Mouse (Mus musculus): ENCODE measurements around the gene Sfta2. TPM values are rescaled to one million over a fixed set of nuclear protein-coding genes. Genes with fewer than 3 reads are reported as not detected.
A peak's percentile ranks its signal among the peaks of the same experiment; 100 is the strongest.

The Sfta2 gene
- polyA plus RNA-seq, 1 experiment from 2014 or later, result not detected

GRCm38 (mm10) chr17:35649429-35649828 is 48.1 kb downstream of the Sfta2 start:
- no peak overlapping the region for H3K9ac ChIP-seq (ENCODE audit: low read depth, low read length)
- WGBS, result 72% methylated on average over 2 of the region's 2 CpGs
- no peaks in the 10 kb centered on the region for H3K4me1 ChIP-seq (replicated peaks; ENCODE audit: control insufficient read depth, insufficient read depth, low read length)
- H3K27me3 ChIP-seq (ENCODE audit: control insufficient read depth, insufficient read depth, low read length), result no peaks in the 10 kb centered on the region
- no peak for ATAC-seq (ENCODE audit: low FRiP score)
- no peak overlapping the region for H3K4me3 ChIP-seq (ENCODE audit: low read depth, low read length)
- no peak for DNase-seq (ENCODE audit: low spot score)
- H3K36me3 ChIP-seq (ENCODE audit: control insufficient read depth, insufficient read depth, low read length), result no peaks in the 10 kb centered on the region
- H3K4me2 ChIP-seq (replicated peaks; ENCODE audit: low read depth, low read length), result no peak overlapping the region
- no peak overlapping the region for H3K27ac ChIP-seq (ENCODE audit: low read depth, low read length)
- H3K9me3 ChIP-seq (ENCODE audit: control insufficient read depth, low read length), result no peaks in the 10 kb centered on the region

- H3K4me2 ChIP-seq (replicated peaks; ENCODE audit: low read depth, low read length), result no peak overlapping the region
- no peaks in the 10 kb centered on the region for H3K27me3 ChIP-seq (ENCODE audit: control insufficient read depth, insufficient read depth, low read length)
- 90% methylated on average over 2 of the region's 2 CpGs for WGBS
- no peak for ATAC-seq (ENCODE audit: low FRiP score)
- H3K4me1 ChIP-seq (replicated peaks; ENCODE audit: control insufficient read depth, insufficient read depth, low read length), result no peaks in the 10 kb centered on the region
- no peak overlapping the region for H3K9ac ChIP-seq (ENCODE audit: low read depth, low read length)
- H3K27ac ChIP-seq (ENCODE audit: low read depth, low read length), result no peak overlapping the region
- H3K36me3 ChIP-seq (ENCODE audit: control insufficient read depth, insufficient read depth, low read length), result no peaks in the 10 kb centered on the region
- no peaks in the 10 kb centered on the region for H3K9me3 ChIP-seq (ENCODE audit: control insufficient read depth, low read length)
- DNase-seq (ENCODE audit: low spot score), result no peak
- H3K4me3 ChIP-seq (ENCODE audit: low read depth, low read length), result no peak overlapping the region
Measured at GRCm38 (mm10) chr17:35653086-35653485, 51.7 kb downstream of the Sfta2 start.

GRCm38 (mm10) chr17:35665957-35666515 is 64.7 kb downstream of the Sfta2 start:
- no peak overlapping the region; the same call in none of the 2 replicates for H3K4me3 ChIP-seq (ENCODE audit: low read depth, low read length)
- no peak overlapping the region for H3K27ac ChIP-seq (ENCODE audit: low read depth, low read length)
- no peak overlapping the region for H3K4me2 ChIP-seq (replicated peaks; ENCODE audit: low read depth, low read length)
- ATAC-seq (ENCODE audit: low FRiP score) (no peak), DNase-seq (ENCODE audit: low spot score) (no peak)
- no peaks in the 10 kb centered on the region for H3K36me3 ChIP-seq (ENCODE audit: control insufficient read depth, insufficient read depth, low read length)
- H3K9me3 ChIP-seq (ENCODE audit: control insufficient read depth, low read length), result no peaks in the 10 kb centered on the region
- 0 out of 2 replicates have a peak overlapping the region, but pooled peaks have one; percentile 84 for H3K9ac ChIP-seq (ENCODE audit: low read depth, low read length)
- no peaks in the 10 kb centered on the region for H3K27me3 ChIP-seq (ENCODE audit: control insufficient read depth, insufficient read depth, low read length)
- peaks cover 7% of the 10 kb centered on the region for H3K4me1 ChIP-seq (replicated peaks; ENCODE audit: control insufficient read depth, insufficient read depth, low read length)
- 76% methylated on average over 17 of the region's 17 CpGs for WGBS

- Histone ChIP-seq H3K27me3 (ENCODE audit: control insufficient read depth, insufficient read depth, low read length) (no peaks in the 10 kb centered on the region), H3K27ac (ENCODE audit: low read depth, low read length) (peak overlapping the region; percentile 70), H3K4me1 (replicated peaks; ENCODE audit: control insufficient read depth, insufficient read depth, low read length) (peaks cover 7% of the 10 kb centered on the region), H3K9me3 (ENCODE audit: control insufficient read depth, low read length) (no peaks in the 10 kb centered on the region), H3K4me2 (replicated peaks; ENCODE audit: low read depth, low read length) (peak overlapping the region; percentile 91), H3K9ac (ENCODE audit: low read depth, low read length) (peak overlapping the region; percentile 84), H3K36me3 (ENCODE audit: control insufficient read depth, insufficient read depth, low read length) (no peaks in the 10 kb centered on the region), H3K4me3 (ENCODE audit: low read depth, low read length) (peak overlapping the region; percentile 74)
- 3% methylated on average over 13 of the region's 13 CpGs for whole genome bisulfite sequencing
- ATAC-seq (ENCODE audit: low FRiP score), result peak; percentile 68
- DNase-seq (ENCODE audit: low spot score), result no peak
Measured at GRCm38 (mm10) chr17:35666851-35667256, 65.5 kb downstream of the Sfta2 start.

GRCm38 (mm10) chr17:35667334-35668065 is 66.2 kb downstream of the Sfta2 start, which contains the start of gene Vars2:
Vars2 (minus strand) TSS chr17:35667592.
- Histone ChIP-seq H3K4me3 (ENCODE audit: low read depth, low read length) (peak within 1 kb of the TSS; percentile 74), H3K4me1 (replicated peaks; ENCODE audit: control insufficient read depth, insufficient read depth, low read length) (peaks cover 7% of the 10 kb centered on the region), H3K4me2 (replicated peaks; ENCODE audit: low read depth, low read length) (peak within 1 kb of the TSS; percentile 91), H3K9ac (ENCODE audit: low read depth, low read length) (peak within 1 kb of the TSS; percentile 84), H3K36me3 (ENCODE audit: control insufficient read depth, insufficient read depth, low read length) (no peaks in the 10 kb centered on the region), H3K27me3 (ENCODE audit: control insufficient read depth, insufficient read depth, low read length) (no peaks in the 10 kb centered on the region), H3K27ac (ENCODE audit: low read depth, low read length) (peak within 1 kb of the TSS; percentile 70), H3K9me3 (ENCODE audit: control insufficient read depth, low read length) (no peaks in the 10 kb centered on the region)
- peak; percentile 99 for DNase-seq (ENCODE audit: low spot score)
- ATAC-seq (ENCODE audit: low FRiP score), result peak; percentile 88
- under 1% methylated on average over 61 of the region's 61 CpGs for WGBS

GRCm38 (mm10) chr17:35669731-35670130 is 68.4 kb downstream of the Sfta2 start:
- WGBS, result 92% methylated on average over 9 of the region's 9 CpGs

GRCm38 (mm10) chr17:35671846-35672245 is 70.5 kb downstream of the Sfta2 start:
- ATAC-seq (ENCODE audit: low FRiP score), result no peak
- DNase-seq (ENCODE audit: low spot score), result no peak
- H3K36me3 ChIP-seq (ENCODE audit: control insufficient read depth, insufficient read depth, low read length), result no peaks in the 10 kb centered on the region
- H3K4me2 ChIP-seq (replicated peaks; ENCODE audit: low read depth, low read length), result no peak overlapping the region
- no peaks in the 10 kb centered on the region for H3K27me3 ChIP-seq (ENCODE audit: control insufficient read depth, insufficient read depth, low read length)
- H3K4me3 ChIP-seq (ENCODE audit: low read depth, low read length), result no peak overlapping the region
- H3K27ac ChIP-seq (ENCODE audit: low read depth, low read length), result no peak overlapping the region
- 83% methylated on average over 6 of the region's 6 CpGs for WGBS
- no peak overlapping the region for H3K9ac ChIP-seq (ENCODE audit: low read depth, low read length)
- no peaks in the 10 kb centered on the region for H3K9me3 ChIP-seq (ENCODE audit: control insufficient read depth, low read length)
- H3K4me1 ChIP-seq (replicated peaks; ENCODE audit: control insufficient read depth, insufficient read depth, low read length), result peaks cover 4% of the 10 kb centered on the region; the same call in 1 of the 2 replicates

More at GRCm38 (mm10) chr17:35669731-35670130, 68.4 kb downstream of the Sfta2 start:
- Histone ChIP-seq H3K27me3 (ENCODE audit: control insufficient read depth, insufficient read depth, low read length) (no peaks in the 10 kb centered on the region), H3K9me3 (ENCODE audit: control insufficient read depth, low read length) (no peaks in the 10 kb centered on the region), H3K27ac (ENCODE audit: low read depth, low read length) (no peak overlapping the region), H3K36me3 (ENCODE audit: control insufficient read depth, insufficient read depth, low read length) (no peaks in the 10 kb centered on the region), H3K4me3 (ENCODE audit: low read depth, low read length) (no peak overlapping the region), H3K9ac (ENCODE audit: low read depth, low read length) (no peak overlapping the region), H3K4me2 (replicated peaks; ENCODE audit: low read depth, low read length) (no peak overlapping the region), H3K4me1 (replicated peaks; ENCODE audit: control insufficient read depth, insufficient read depth, low read length) (peaks cover 7% of the 10 kb centered on the region)
- no peak for DNase-seq (ENCODE audit: low spot score)
- no peak for ATAC-seq (ENCODE audit: low FRiP score)

GRCm38 (mm10) chr17:35672527-35672926 is 71.2 kb downstream of the Sfta2 start:
- H3K27me3 ChIP-seq (ENCODE audit: control insufficient read depth, insufficient read depth, low read length), result no peaks in the 10 kb centered on the region
- H3K4me3 ChIP-seq (ENCODE audit: low read depth, low read length), result no peak overlapping the region
- H3K27ac ChIP-seq (ENCODE audit: low read depth, low read length), result no peak overlapping the region
- H3K9ac ChIP-seq (ENCODE audit: low read depth, low read length), result no peak overlapping the region
- no peaks in the 10 kb centered on the region for H3K36me3 ChIP-seq (ENCODE audit: control insufficient read depth, insufficient read depth, low read length)
- no peak for ATAC-seq (ENCODE audit: low FRiP score)
- H3K9me3 ChIP-seq (ENCODE audit: control insufficient read depth, low read length), result no peaks in the 10 kb centered on the region
- DNase-seq (ENCODE audit: low spot score), result no peak
- 90% methylated on average over 6 of the region's 6 CpGs for WGBS
- peaks cover 4% of the 10 kb centered on the region; the same call in 1 of the 2 replicates for H3K4me1 ChIP-seq (replicated peaks; ENCODE audit: control insufficient read depth, insufficient read depth, low read length)
- H3K4me2 ChIP-seq (replicated peaks; ENCODE audit: low read depth, low read length), result no peak overlapping the region; the same call in 1 of the 2 replicates
